Mouse (Mus musculus): Measurements from ENCODE around the gene Myoz2. TPM values are rescaled to one million over a fixed set of nuclear protein-coding genes. Genes with fewer than 3 reads are reported as not detected.

The Myoz2 gene
- total and polyA plus RNA-seq, 3 experiments = not detected

DNA sequence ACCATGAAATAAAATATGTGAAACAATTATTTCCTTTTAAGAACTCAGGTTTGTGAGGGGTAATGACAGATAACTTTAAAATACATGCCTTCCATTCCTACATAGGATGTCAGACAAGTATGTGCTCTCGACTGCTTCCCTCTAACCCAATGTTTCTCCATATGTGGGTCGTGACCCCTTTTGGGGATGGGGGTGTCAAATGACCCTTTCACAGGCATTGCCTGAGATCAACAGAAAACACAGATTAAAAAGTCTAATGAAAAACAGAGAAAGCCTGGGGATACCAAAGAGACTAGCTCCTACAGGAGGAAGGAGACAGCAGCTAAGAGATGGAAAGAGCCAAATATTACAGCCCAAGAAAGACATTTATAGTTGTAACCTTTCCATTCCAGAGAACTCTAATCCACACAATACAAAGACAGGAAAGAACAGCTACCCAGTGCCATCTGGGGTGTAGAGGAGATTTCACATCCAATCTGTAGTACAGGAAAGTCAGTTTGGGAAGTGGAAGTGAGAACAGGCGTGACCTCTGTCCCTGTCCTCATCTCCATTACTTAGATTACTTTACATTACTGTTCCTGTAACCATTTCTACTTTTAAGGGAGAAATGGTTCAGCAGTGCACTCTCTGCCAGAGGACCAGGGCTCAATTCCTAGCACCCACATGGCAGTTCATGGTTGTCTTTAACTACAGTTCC lies 62.5 kb downstream of the Myoz2 start:
- no peaks in the 10 kb centered on the region for H3K27me3 ChIP-seq (ENCODE audit: control insufficient read depth in 1 of 2, insufficient read depth in 2 of 2, low read length in 2 of 2)
- DNase-seq (ENCODE audit: low read depth, low spot score) = no peak
- TF ChIP-seq MEF2A (IDR thresholded peaks at IDR 0.05; ENCODE audit: extremely low read depth, insufficient replicate concordance, low read depth, low read length, poor library complexity, severe bottlenecking) (no peak), RAD21 (IDR thresholded peaks at IDR 0.05; ENCODE audit: low read depth, low read length) (no peak), ZMIZ1 (IDR thresholded peaks at IDR 0.05; ENCODE audit: low read depth, low read length) (no peak), GATA1 (IDR thresholded peaks at IDR 0.05; ENCODE audit: low read depth, low read length) (no peak)

DNA sequence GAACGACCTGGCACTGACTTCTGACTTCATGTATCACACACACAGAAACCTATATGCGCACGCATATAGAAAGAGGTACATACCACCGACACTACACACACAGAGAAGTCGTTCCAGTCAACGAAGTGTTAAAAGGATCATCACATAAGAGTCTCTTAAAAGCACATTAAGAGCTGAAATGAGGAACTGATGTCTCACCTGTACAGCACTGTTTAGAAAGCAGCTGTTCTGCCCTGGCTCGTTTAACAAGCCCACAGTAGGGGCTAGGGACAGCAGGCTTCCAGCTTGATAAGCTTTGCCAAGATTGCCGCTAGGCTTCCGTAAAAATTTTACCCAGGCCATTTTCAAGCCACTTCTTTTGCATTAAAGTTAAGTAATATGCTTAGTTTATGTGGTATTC lies 66.4 kb downstream of the Myoz2 start:
- Histone ChIP-seq H3K9ac (ENCODE audit: control insufficient read depth, low read depth, low read length, poor library complexity, severe bottlenecking) (no peak overlapping the region), H3K36me3 (ENCODE audit: control insufficient read depth in 1 of 2, insufficient read depth in 2 of 2, low read length in 2 of 2) (no peaks in the 10 kb centered on the region), H3K79me2 (ENCODE audit: control insufficient read depth, insufficient read depth, low read length, poor library complexity) (no peaks in the 10 kb centered on the region), H3K4me1 (ENCODE audit: control insufficient read depth in 1 of 2, insufficient read depth in 2 of 2, low read length in 2 of 2) (no peaks in the 10 kb centered on the region), H3K27me3 (ENCODE audit: control insufficient read depth in 1 of 2, insufficient read depth in 2 of 2, low read length in 2 of 2) (no peaks in the 10 kb centered on the region), H3K27ac (ENCODE audit: control insufficient read depth, low read depth, low read length) (no peak overlapping the region), H3K9me3 (replicated peaks; ENCODE audit: insufficient read depth, low read length) (no peaks in the 10 kb centered on the region), H3K4me3 (ENCODE audit: control insufficient read depth in 1 of 2, insufficient read depth in 1 of 2, low read depth in 2 of 2, low read length in 2 of 2) (no peak overlapping the region)
- no peak for DNase-seq (ENCODE audit: low read depth, low spot score)
- no peak for TF ChIP-seq MAX (IDR thresholded peaks at IDR 0.05; ENCODE audit: low read length)
- TF ChIP-seq TCF12 (IDR thresholded peaks at IDR 0.05; ENCODE audit: low read depth, low read length) = no peak
- TF ChIP-seq GATA1 (IDR thresholded peaks at IDR 0.05; ENCODE audit: low read depth, low read length) = no peak

More for the DNA sequence above, 62.5 kb downstream of the Myoz2 start:
- no peak overlapping the region for H3K27ac ChIP-seq (ENCODE audit: control insufficient read depth, low read depth, low read length)
- no peaks in the 10 kb centered on the region for H3K36me3 ChIP-seq (ENCODE audit: control insufficient read depth in 1 of 2, insufficient read depth in 2 of 2, low read length in 2 of 2)
- H3K9ac ChIP-seq (ENCODE audit: control insufficient read depth, low read depth, low read length, poor library complexity, severe bottlenecking) = no peak overlapping the region
- no peaks in the 10 kb centered on the region for H3K79me2 ChIP-seq (ENCODE audit: control insufficient read depth, insufficient read depth, low read length, poor library complexity)
- H3K4me1 ChIP-seq (ENCODE audit: control insufficient read depth in 1 of 2, insufficient read depth in 2 of 2, low read length in 2 of 2) = no peaks in the 10 kb centered on the region; a peak in 1 of 4 replicates
- H3K4me3 ChIP-seq (ENCODE audit: control insufficient read depth in 1 of 2, insufficient read depth in 1 of 2, low read depth in 2 of 2, low read length in 2 of 2) = no peak overlapping the region
- H3K9me3 ChIP-seq (replicated peaks; ENCODE audit: insufficient read depth, low read length) = no peaks in the 10 kb centered on the region

DNA sequence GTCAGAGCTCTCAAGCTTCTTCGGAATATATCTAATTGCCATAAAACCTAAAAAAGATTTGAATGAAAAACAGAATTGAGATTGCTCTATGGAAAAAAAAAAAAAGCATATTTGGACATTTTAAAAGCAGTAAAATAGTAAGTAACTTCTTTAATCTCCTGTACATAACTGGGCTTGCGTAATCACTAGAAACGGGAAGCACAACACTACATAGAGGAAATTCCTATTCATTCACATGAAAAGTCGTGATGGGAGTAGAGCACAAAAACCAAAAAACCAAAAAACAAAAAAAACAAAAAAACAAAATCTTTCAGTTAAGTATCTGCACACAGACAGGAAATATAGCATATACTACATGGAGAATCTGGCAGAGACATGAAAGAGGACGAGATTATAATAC lies 70.5 kb downstream of the Myoz2 start:
- no peaks in the 10 kb centered on the region for H3K27me3 ChIP-seq (ENCODE audit: control insufficient read depth in 1 of 2, insufficient read depth in 2 of 2, low read length in 2 of 2)
- H3K4me3 ChIP-seq (ENCODE audit: control insufficient read depth in 1 of 2, insufficient read depth in 1 of 2, low read depth in 2 of 2, low read length in 2 of 2) = no peak overlapping the region
- no peaks in the 10 kb centered on the region for H3K9me3 ChIP-seq (replicated peaks; ENCODE audit: insufficient read depth, low read length)
- DNase-seq (ENCODE audit: low read depth, low spot score) = no peak
- no peaks in the 10 kb centered on the region for H3K79me2 ChIP-seq (ENCODE audit: control insufficient read depth, insufficient read depth, low read length, poor library complexity)
- no peaks in the 10 kb centered on the region for H3K36me3 ChIP-seq (ENCODE audit: control insufficient read depth in 1 of 2, insufficient read depth in 2 of 2, low read length in 2 of 2)
- H3K27ac ChIP-seq (ENCODE audit: control insufficient read depth, low read depth, low read length) = no peak overlapping the region
- H3K9ac ChIP-seq (ENCODE audit: control insufficient read depth, low read depth, low read length, poor library complexity, severe bottlenecking) = no peak overlapping the region
- H3K4me1 ChIP-seq (ENCODE audit: control insufficient read depth in 1 of 2, insufficient read depth in 2 of 2, low read length in 2 of 2) = no peaks in the 10 kb centered on the region
- TF ChIP-seq GABPA (IDR thresholded peaks at IDR 0.05; ENCODE audit: low read depth, low read length) (no peak), POLR2AphosphoS5 (IDR thresholded peaks at IDR 0.05; ENCODE audit: borderline replicate concordance, low read depth, low read length) (no peak), BHLHE40 (IDR thresholded peaks at IDR 0.05; ENCODE audit: borderline replicate concordance, low read depth, low read length) (no peak), NELFE (IDR thresholded peaks at IDR 0.05; ENCODE audit: low read depth, low read length) (no peak), ETS1 (IDR thresholded peaks at IDR 0.05; ENCODE audit: low read depth, low read length) (no peak), NRF1 (IDR thresholded peaks at IDR 0.05; ENCODE audit: insufficient read depth, low read depth, low read length, poor library complexity, severe bottlenecking) (no peak), ZNF384 (IDR thresholded peaks at IDR 0.05; ENCODE audit: low read depth, low read length) (no peak), SMC3 (IDR thresholded peaks at IDR 0.05; ENCODE audit: low read depth, low read length) (no peak), MAZ (IDR thresholded peaks at IDR 0.05; ENCODE audit: low read depth, low read length) (no peak), RAD21 (IDR thresholded peaks at IDR 0.05; ENCODE audit: low read depth, low read length) (no peak), ZC3H11A (IDR thresholded peaks at IDR 0.05; ENCODE audit: low read depth, low read length) (no peak), EP300 (IDR thresholded peaks at IDR 0.05; ENCODE audit: low read depth in 1 of 2, low read length in 2 of 2) (no peak), MYB (IDR thresholded peaks at IDR 0.05; ENCODE audit: low read depth, low read length) (no peak), TCF12 (IDR thresholded peaks at IDR 0.05; ENCODE audit: low read depth, low read length) (no peak), USF2 (IDR thresholded peaks at IDR 0.05; ENCODE audit: borderline replicate concordance in 1 of 2, insufficient read depth in 1 of 2, low read depth in 1 of 2, low read length in 2 of 2) (no peak), POLR2A (IDR thresholded peaks at IDR 0.05; ENCODE audit: control insufficient read depth in 1 of 2, insufficient read depth in 1 of 2, low read depth in 1 of 2, low read length in 2 of 2, poor library complexity in 1 of 2) (no peak), POLR2AphosphoS2 (IDR thresholded peaks at IDR 0.05; ENCODE audit: low read length) (no peak), SIN3A (IDR thresholded peaks at IDR 0.05; ENCODE audit: low read length) (no peak)

Measured in MEL (cell line).